Mouse (Mus musculus): ENCODE data around the gene Tmem82.
A peak's percentile ranks its signal among the peaks of the same experiment; 100 is the strongest.

Gene Tmem82

GRCm38 (mm10) chr4:141618565-141619243 lies at the start of gene Tmem82:
Gene Tmem82, minus strand, starts transcription at chr4:141618633.
- peak; percentile 59 for DNase-seq (ENCODE audit: extremely low spot score, low spot score)

GRCm38 (mm10) chr4:141664799-141665198 lies 46.4 kb upstream of the Tmem82 start, which contains the start of gene Plekhm2:
Gene Plekhm2, minus strand, starts transcription at chr4:141664899.
- DNase-seq (ENCODE audit: extremely low spot score, low spot score), result no peak

GRCm38 (mm10) chr4:141664011-141664745 lies 45.7 kb upstream of the Tmem82 start:
- DNase-seq (ENCODE audit: extremely low spot score, low spot score), result peak; percentile 70

- peak; percentile 63 for DNase-seq (ENCODE audit: extremely low spot score, low spot score)
Observed at GRCm38 (mm10) chr4:141663122-141663931, 44.9 kb upstream of the Tmem82 start.

- DNase-seq (ENCODE audit: extremely low spot score, low spot score), result no peak
Observed at GRCm38 (mm10) chr4:141660884-141661283, 42.5 kb upstream of the Tmem82 start.

- no peak for DNase-seq (ENCODE audit: extremely low spot score, low spot score)
Observed at GRCm38 (mm10) chr4:141659739-141660138, 41.3 kb upstream of the Tmem82 start.

GRCm38 (mm10) chr4:141658846-141659484 lies 40.5 kb upstream of the Tmem82 start:
- DNase-seq (ENCODE audit: extremely low spot score, low spot score), result no peak

- DNase-seq (ENCODE audit: extremely low spot score, low spot score), result no peak
Observed at GRCm38 (mm10) chr4:141656932-141657331, 38.5 kb upstream of the Tmem82 start.

- no peak for DNase-seq (ENCODE audit: extremely low spot score, low spot score)
Observed at GRCm38 (mm10) chr4:141655908-141656608, 37.6 kb upstream of the Tmem82 start.

- no peak for DNase-seq (ENCODE audit: extremely low spot score, low spot score)
Observed at GRCm38 (mm10) chr4:141654509-141654908, 36.1 kb upstream of the Tmem82 start.

- DNase-seq (ENCODE audit: extremely low spot score, low spot score), result no peak
Observed at GRCm38 (mm10) chr4:141653813-141654212, 35.4 kb upstream of the Tmem82 start.

- DNase-seq (ENCODE audit: extremely low spot score, low spot score), result no peak
Observed at GRCm38 (mm10) chr4:141653044-141653443, 34.6 kb upstream of the Tmem82 start.

- DNase-seq (ENCODE audit: extremely low spot score, low spot score), result no peak
Observed at GRCm38 (mm10) chr4:141651944-141652343, 33.5 kb upstream of the Tmem82 start.

- no peak for DNase-seq (ENCODE audit: extremely low spot score, low spot score)
Observed at GRCm38 (mm10) chr4:141651286-141651685, 32.9 kb upstream of the Tmem82 start.

GRCm38 (mm10) chr4:141649244-141649643 lies 30.8 kb upstream of the Tmem82 start:
- no peak for DNase-seq (ENCODE audit: extremely low spot score, low spot score)

- DNase-seq (ENCODE audit: extremely low spot score, low spot score), result no peak
Observed at GRCm38 (mm10) chr4:141648262-141648661, 29.8 kb upstream of the Tmem82 start.

GRCm38 (mm10) chr4:141647187-141647586 lies 28.8 kb upstream of the Tmem82 start:
- DNase-seq (ENCODE audit: extremely low spot score, low spot score), result no peak

- DNase-seq (ENCODE audit: extremely low spot score, low spot score), result no peak
Observed at GRCm38 (mm10) chr4:141645988-141646387, 27.6 kb upstream of the Tmem82 start.

GRCm38 (mm10) chr4:141643118-141643855 lies 24.9 kb upstream of the Tmem82 start:
- DNase-seq (ENCODE audit: extremely low spot score, low spot score), result no peak

Data from neural tube, embryonic 10.5 days (tissue).